Mouse (Mus musculus) liver, embryonic 16.5 days (tissue): ENCODE results near the gene Ppp4r3a. TPM values are rescaled to one million over a fixed set of nuclear protein-coding genes. Genes with fewer than 3 reads are reported as not detected.
A peak's percentile ranks its signal among the peaks of the same experiment; 100 is the strongest.

Source experiments
- ATAC-seq: fragments of 200-750 bp; cut with Nextera tagmentation; 2 replicates; pipeline ENCODE4 v1.8.0; 2017; ENCODE audit warnings: low read depth, mild to moderate bottlenecking, moderate number of reproducible peaks, moderate library complexity
- H3K27ac ChIP-seq: fragments of 300-500 bp; sonication (generic); 2 replicates; pipeline ENCODE4 v1.5.1; 2014; ENCODE audit warnings: mild to moderate bottlenecking, low read length
- H3K27me3 ChIP-seq: fragments of 300-500 bp; sonication (generic); 2 replicates; pipeline ENCODE4 v1.6.1; 2014; ENCODE audit warnings: low read depth, low read length, mixed read lengths; ENCODE audit not compliant: control insufficient read depth, insufficient read depth
- H3K36me3 ChIP-seq: fragments of 300-500 bp; sonication (generic); 2 replicates; pipeline ENCODE4 v1.6.1; 2014; ENCODE audit warnings: mild to moderate bottlenecking; ENCODE audit not compliant: control insufficient read depth, insufficient read depth
- H3K4me1 ChIP-seq: fragments of 300-500 bp; sonication (generic); 2 replicates; pipeline ENCODE4 v1.6.1; 2014; ENCODE audit warnings: low read depth, low read length, mixed read lengths; ENCODE audit not compliant: control insufficient read depth
- H3K4me2 ChIP-seq: fragments of 300-500 bp; sonication (generic); 2 replicates; pipeline ENCODE4 v1.6.1; 2014; ENCODE audit warnings: low read depth, low read length, mixed read lengths
- H3K4me3 ChIP-seq: fragments of 300-500 bp; sonication (generic); 2 replicates; pipeline ENCODE4 v1.5.1; 2014; ENCODE audit warnings: low read depth, mild to moderate bottlenecking, low read length
- H3K9ac ChIP-seq: fragments of 300-500 bp; sonication (generic); 2 replicates; pipeline ENCODE4 v1.6.1; 2014; ENCODE audit warnings: low read depth, low read length
- H3K9me3 ChIP-seq: fragments of 300-500 bp; sonication (generic); replicated peaks from 2 replicates; pipeline ENCODE4 v1.6.1; 2016; ENCODE audit warnings: low read length; ENCODE audit not compliant: control insufficient read depth
- WGBS: fragments of 180-500 bp; shearing (Covaris S2); extraction: QIAGEN DNeasy Blood & Tissue Kit; methylation state at CpG from one replicate; pipeline ENCODE4 v1.1.7; 2014; ENCODE audit not compliant: insufficient replicate concordance; 5-methylcytosine and 5-hydroxymethylcytosine counted together
- polyA plus RNA-seq: library from polyadenylated mRNA; unstranded; fragments of >200 nt; fragmentation: Nextera tagmentation; extraction: Ambion mirVana; gene quantifications from 2 replicates; pipeline ENCODE4 v1.2.1, GENCODE M21; 2015

Gene Ppp4r3a
- polyA plus RNA-seq, 1 experiment from 2014 or later, result 15.0 TPM

GRCm38 (mm10) chr12:101026025-101026424 lies 57.5 kb downstream of the Ppp4r3a start:
- H3K4me3 ChIP-seq, result peak overlapping the region; percentile 87
- H3K9ac ChIP-seq, result peak overlapping the region; percentile 95
- no peaks in the 10 kb centered on the region for H3K27me3 ChIP-seq
- ATAC-seq, result no peak
- 24% methylated on average over 4 of the region's 4 CpGs for WGBS
- no peaks in the 10 kb centered on the region for H3K9me3 ChIP-seq
- H3K36me3 ChIP-seq, result peaks cover 4% of the 10 kb centered on the region; the same call in 1 of the 2 replicates
- peaks cover 44% of the 10 kb centered on the region for H3K4me1 ChIP-seq
- H3K4me2 ChIP-seq, result peak overlapping the region; percentile 99
- H3K27ac ChIP-seq, result peak overlapping the region; percentile 93

- Histone ChIP-seq H3K27ac (peak overlapping the region; percentile 93), H3K27me3 (no peaks in the 10 kb centered on the region), H3K4me1 (peaks cover 44% of the 10 kb centered on the region), H3K4me2 (peak overlapping the region; percentile 99), H3K9me3 (no peaks in the 10 kb centered on the region), H3K9ac (peak overlapping the region; percentile 60), H3K4me3 (peak overlapping the region; percentile 87), H3K36me3 (peaks cover 8% of the 10 kb centered on the region; the same call in 1 of the 2 replicates)
- 23% methylated on average over 7 of the region's 7 CpGs for WGBS
- ATAC-seq, result peak; percentile 76
These were observed 58.1 kb downstream of the Ppp4r3a start for GRCm38 (mm10) chr12:101025379-101025778.

- Histone ChIP-seq H3K4me1 (peaks cover 44% of the 10 kb centered on the region), H3K9ac (peak overlapping the region; percentile 60), H3K4me3 (no peak overlapping the region; the same call in 1 of the 2 replicates), H3K9me3 (no peaks in the 10 kb centered on the region), H3K4me2 (peak overlapping the region; percentile 99), H3K36me3 (peaks cover 8% of the 10 kb centered on the region; the same call in 1 of the 2 replicates), H3K27ac (peak overlapping the region; percentile 93), H3K27me3 (no peaks in the 10 kb centered on the region)
- WGBS, result 39% methylated on average over 8 of the region's 8 CpGs
- no peak for ATAC-seq
These were observed 58.7 kb downstream of the Ppp4r3a start for GRCm38 (mm10) chr12:101024824-101025223.

- Histone ChIP-seq H3K27ac (no peak overlapping the region), H3K36me3 (peaks cover 8% of the 10 kb centered on the region; the same call in 1 of the 2 replicates), H3K4me2 (no peak overlapping the region), H3K27me3 (no peaks in the 10 kb centered on the region), H3K4me3 (no peak overlapping the region), H3K9ac (no peak overlapping the region), H3K9me3 (no peaks in the 10 kb centered on the region), H3K4me1 (peaks cover 51% of the 10 kb centered on the region)
- WGBS, result 79% methylated on average over 11 of the region's 11 CpGs
- no peak for ATAC-seq
These were observed 60.4 kb downstream of the Ppp4r3a start for GRCm38 (mm10) chr12:101023143-101023542.

- H3K4me2 ChIP-seq, result no peak overlapping the region
- no peaks in the 10 kb centered on the region for H3K9me3 ChIP-seq
- H3K4me3 ChIP-seq, result no peak overlapping the region
- 90% methylated on average over 8 of the region's 8 CpGs for WGBS
- H3K9ac ChIP-seq, result no peak overlapping the region
- no peak overlapping the region for H3K27ac ChIP-seq
- peaks cover 52% of the 10 kb centered on the region for H3K4me1 ChIP-seq
- peaks cover 8% of the 10 kb centered on the region; the same call in 1 of the 2 replicates for H3K36me3 ChIP-seq
- ATAC-seq, result no peak
- H3K27me3 ChIP-seq, result no peaks in the 10 kb centered on the region
These were observed 61.1 kb downstream of the Ppp4r3a start for GRCm38 (mm10) chr12:101022353-101022752.

GRCm38 (mm10) chr12:101021484-101022226 lies 61.8 kb downstream of the Ppp4r3a start:
- Histone ChIP-seq H3K4me2 (no peak overlapping the region), H3K4me3 (no peak overlapping the region), H3K27me3 (no peaks in the 10 kb centered on the region), H3K27ac (no peak overlapping the region), H3K36me3 (peaks cover 8% of the 10 kb centered on the region; the same call in 1 of the 2 replicates), H3K4me1 (peaks cover 51% of the 10 kb centered on the region), H3K9ac (no peak overlapping the region), H3K9me3 (no peaks in the 10 kb centered on the region)
- WGBS, result 73% methylated on average over 9 of the region's 9 CpGs
- no peak for ATAC-seq

- Histone ChIP-seq H3K4me1 (peaks cover 51% of the 10 kb centered on the region), H3K9ac (no peak overlapping the region), H3K27me3 (no peaks in the 10 kb centered on the region), H3K27ac (no peak overlapping the region), H3K9me3 (no peaks in the 10 kb centered on the region), H3K4me3 (no peak overlapping the region), H3K4me2 (no peak overlapping the region), H3K36me3 (peaks cover 8% of the 10 kb centered on the region; the same call in 1 of the 2 replicates)
- 82% methylated on average over 15 of the region's 15 CpGs for WGBS
- no peak for ATAC-seq
These were observed 63.1 kb downstream of the Ppp4r3a start for GRCm38 (mm10) chr12:101020210-101021015.

- Histone ChIP-seq H3K4me3 (no peak overlapping the region), H3K4me2 (no peak overlapping the region), H3K27me3 (no peaks in the 10 kb centered on the region), H3K4me1 (peaks cover 51% of the 10 kb centered on the region), H3K9ac (no peak overlapping the region), H3K36me3 (peaks cover 8% of the 10 kb centered on the region; the same call in 1 of the 2 replicates), H3K9me3 (no peaks in the 10 kb centered on the region), H3K27ac (no peak overlapping the region)
- WGBS, result 81% methylated on average over 7 of the region's 7 CpGs
- no peak for ATAC-seq
These were observed 64.1 kb downstream of the Ppp4r3a start for GRCm38 (mm10) chr12:101019443-101019842.
